Mouse (Mus musculus) lung, postnatal 0 days (tissue): ENCODE measurements at regions not wholly inside any gene's neighbourhood (a gene's known extent, or its start where the extent isn't known, plus 50 kb on each side); places are given as distances from the start of the nearest gene placed in this dataset.

Source experiments
- ATAC-seq: fragments of 200-750 bp; cut with Nextera tagmentation; 2 replicates; pipeline ENCODE4 v1.8.0; 2017; ENCODE audit warnings: moderate library complexity
- DNase-seq: peaks from one replicate; pipeline ENCODE4 v3.0.0-alpha.2; 2016; ENCODE audit warnings: low spot score
- H3K27ac ChIP-seq: fragments of 300-500 bp; sonication (generic); 2 replicates; pipeline ENCODE4 v1.5.1; 2014; ENCODE audit warnings: antibody characterized with exemption, mild to moderate bottlenecking, low read length, mixed read lengths
- H3K27me3 ChIP-seq: fragments of 300-500 bp; sonication (generic); replicated peaks from 2 replicates; pipeline ENCODE4 v1.6.1; 2014; ENCODE audit warnings: low read length, mixed read lengths; ENCODE audit not compliant: insufficient read depth
- H3K36me3 ChIP-seq: fragments of 300-500 bp; sonication (generic); 2 replicates; pipeline ENCODE4 v1.6.1; 2014; ENCODE audit warnings: low read length, mixed read lengths; ENCODE audit not compliant: insufficient read depth
- H3K4me1 ChIP-seq: fragments of 300-500 bp; sonication (generic); 2 replicates; pipeline ENCODE4 v1.6.1; 2014; ENCODE audit warnings: antibody characterized with exemption, low read depth, low read length, mixed read lengths; ENCODE audit not compliant: insufficient read depth
- H3K4me2 ChIP-seq: fragments of 300-500 bp; sonication (generic); replicated peaks from 2 replicates; pipeline ENCODE4 v1.6.1; 2014; ENCODE audit warnings: low read depth, mild to moderate bottlenecking, low read length, moderate library complexity, mixed read lengths
- H3K4me3 ChIP-seq: fragments of 300-500 bp; sonication (generic); 2 replicates; pipeline ENCODE4 v1.5.1; 2014; ENCODE audit warnings: low read depth, low read length
- H3K9ac ChIP-seq: fragments of 300-500 bp; sonication (generic); replicated peaks from 2 replicates; pipeline ENCODE4 v1.6.1; 2014; ENCODE audit warnings: low read depth, mild to moderate bottlenecking
- H3K9me3 ChIP-seq: fragments of 300-500 bp; sonication (generic); 2 replicates; pipeline ENCODE4 v1.6.1; 2016; ENCODE audit warnings: low read length, mixed read lengths
- CTCF ChIP-seq: IDR thresholded peaks from 2 replicates; pipeline ENCODE4 v1.5.1; 2016; ENCODE audit warnings: antibody characterized with exemption, mild to moderate bottlenecking
- EP300 ChIP-seq: IDR thresholded peaks from 2 replicates; pipeline ENCODE4 v1.6.1; 2016; ENCODE audit warnings: antibody characterized with exemption, mild to moderate bottlenecking, control low read depth
- WGBS: fragments of 180-500 bp; shearing (Covaris S2); extraction: QIAGEN DNeasy Blood & Tissue Kit; methylation state at CpG from one replicate; pipeline ENCODE4 v1.1.7; 2014; 5-methylcytosine and 5-hydroxymethylcytosine counted together

- Histone ChIP-seq H3K9me3 (no peaks in the 10 kb centered on the region), H3K36me3 (no peaks in the 10 kb centered on the region), H3K4me3 (no peak overlapping the region), H3K9ac (no peak overlapping the region), H3K4me2 (no peak overlapping the region), H3K27me3 (no peaks in the 10 kb centered on the region), H3K27ac (no peak overlapping the region), H3K4me1 (no peaks in the 10 kb centered on the region)
- WGBS: 53% methylated on average over 8 of the region's 8 CpGs
- no peak for TF ChIP-seq CTCF
- TF ChIP-seq EP300: no peak
- ATAC-seq (no peak), DNase-seq (no peak)
Measured at GRCm38 (mm10) chr10:67771796-67772195, 140.7 kb downstream of the Zfp365 start.

GRCm38 (mm10) chr10:67766099-67766498 lies 146.4 kb downstream of the Zfp365 start:
- no peak overlapping the region for H3K4me2 ChIP-seq
- H3K27ac ChIP-seq: no peak overlapping the region
- H3K9me3 ChIP-seq: no peaks in the 10 kb centered on the region
- 34% methylated on average over 13 of the region's 13 CpGs for WGBS
- TF ChIP-seq EP300 (no peak), CTCF (peak; percentile 92)
- no peak for ATAC-seq
- no peaks in the 10 kb centered on the region for H3K36me3 ChIP-seq
- no peaks in the 10 kb centered on the region for H3K4me1 ChIP-seq
- H3K27me3 ChIP-seq: no peaks in the 10 kb centered on the region
- DNase-seq: peak; percentile 76
- H3K4me3 ChIP-seq: no peak overlapping the region
- no peak overlapping the region for H3K9ac ChIP-seq

GRCm38 (mm10) chr10:67760424-67760823 lies 152.0 kb downstream of the Zfp365 start:
- Histone ChIP-seq H3K36me3 (no peaks in the 10 kb centered on the region), H3K27me3 (no peaks in the 10 kb centered on the region), H3K9ac (no peak overlapping the region), H3K9me3 (no peaks in the 10 kb centered on the region), H3K4me3 (no peak overlapping the region), H3K4me1 (no peaks in the 10 kb centered on the region), H3K27ac (no peak overlapping the region), H3K4me2 (no peak overlapping the region)
- TF ChIP-seq CTCF (no peak), EP300 (no peak)
- 42% methylated on average over 3 of the region's 3 CpGs for WGBS
- ATAC-seq (no peak), DNase-seq (peak; percentile 25)

GRCm38 (mm10) chr10:67748121-67748520 lies 164.3 kb downstream of the Zfp365 start:
- DNase-seq (no peak), ATAC-seq (no peak)
- Histone ChIP-seq H3K27ac (no peak overlapping the region), H3K4me2 (no peak overlapping the region), H3K9ac (no peak overlapping the region), H3K4me3 (no peak overlapping the region), H3K27me3 (no peaks in the 10 kb centered on the region), H3K4me1 (no peaks in the 10 kb centered on the region), H3K9me3 (no peaks in the 10 kb centered on the region), H3K36me3 (no peaks in the 10 kb centered on the region)
- WGBS: 88% methylated on average over 4 of the region's 4 CpGs
- TF ChIP-seq EP300: no peak
- TF ChIP-seq CTCF: no peak

GRCm38 (mm10) chr10:67747461-67747860 lies 165.0 kb downstream of the Zfp365 start:
- no peak overlapping the region for H3K4me3 ChIP-seq
- no peaks in the 10 kb centered on the region for H3K9me3 ChIP-seq
- TF ChIP-seq CTCF (no peak), EP300 (no peak)
- no peaks in the 10 kb centered on the region for H3K4me1 ChIP-seq
- H3K27ac ChIP-seq: no peak overlapping the region
- DNase-seq (no peak), ATAC-seq (no peak)
- WGBS: 79% methylated on average over 3 of the region's 3 CpGs
- no peak overlapping the region for H3K4me2 ChIP-seq
- no peaks in the 10 kb centered on the region for H3K36me3 ChIP-seq
- H3K9ac ChIP-seq: no peak overlapping the region
- no peaks in the 10 kb centered on the region for H3K27me3 ChIP-seq

- TF ChIP-seq EP300 (no peak), CTCF (no peak)
Measured at GRCm38 (mm10) chr10:67746140-67746539, 166.3 kb downstream of the Zfp365 start.

GRCm38 (mm10) chr10:67743561-67743960 lies 168.9 kb downstream of the Zfp365 start:
- ATAC-seq: no peak
- DNase-seq: no peak
- 92% methylated on average over 9 of the region's 9 CpGs for WGBS
- Histone ChIP-seq H3K27ac (no peak overlapping the region), H3K9ac (no peak overlapping the region), H3K4me3 (no peak overlapping the region), H3K9me3 (no peaks in the 10 kb centered on the region), H3K4me1 (0 out of 2 replicates have a peak, but pooled peaks cover 5% of the 10 kb centered on the region), H3K36me3 (no peaks in the 10 kb centered on the region), H3K27me3 (no peaks in the 10 kb centered on the region), H3K4me2 (no peak overlapping the region)
- TF ChIP-seq EP300: no peak
- no peak for TF ChIP-seq CTCF

More at GRCm38 (mm10) chr10:67746140-67746539, 166.3 kb downstream of the Zfp365 start:
- Histone ChIP-seq H3K27me3 (no peaks in the 10 kb centered on the region), H3K4me3 (no peak overlapping the region), H3K27ac (no peak overlapping the region), H3K36me3 (no peaks in the 10 kb centered on the region), H3K9me3 (no peaks in the 10 kb centered on the region), H3K4me1 (0 out of 2 replicates have a peak, but pooled peaks cover 3% of the 10 kb centered on the region), H3K4me2 (no peak overlapping the region), H3K9ac (no peak overlapping the region)
- DNase-seq (no peak), ATAC-seq (no peak)
- 59% methylated on average over 3 of the region's 3 CpGs for WGBS
